21 mouse cellular contexts compared by ENCODE assay signal in the genomic region with DNA sequence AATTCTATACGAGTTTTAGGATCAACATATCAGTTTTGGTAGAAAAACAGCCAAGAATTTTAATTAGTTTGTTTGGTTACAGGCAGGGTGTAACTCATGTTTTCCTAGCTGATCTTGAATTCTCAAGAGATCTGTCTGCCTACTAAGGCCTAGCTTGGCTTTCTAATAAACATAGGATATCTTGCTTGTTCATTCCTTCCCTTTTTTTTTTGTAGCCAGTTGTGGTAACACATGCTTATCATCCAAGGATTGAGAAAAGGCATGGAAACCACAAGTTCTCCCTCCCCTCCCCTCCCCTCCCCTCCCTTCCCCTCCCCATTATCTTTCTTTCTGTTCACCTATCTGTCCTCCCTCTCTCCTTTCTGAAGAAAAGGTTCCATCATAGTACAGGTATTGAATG.
"Had no signal": no experiment of that assay in that cellular context is flagged by ENCODE, and none has a peak within 500 bp of the region (broad histone marks: within the 10 kb centered on the region; RNA-seq: fewer than 3 reads in every experiment).

No protein-coding gene starts in this region.

- DNase-seq: kidney, adult 11 months; kidney, adult 8-10 months; kidney, postnatal 10 days; kidney, postnatal 36 days; left cerebral cortex, postnatal 4 days; lung, embryonic 14.5 days; right cerebral cortex, adult 18-20 months; right cerebral cortex, postnatal 14 days; right cerebral cortex, postnatal 4 days; thymus, postnatal 25 days had no signal

- H3K27me3 ChIP-seq: kidney, embryonic 15.5 days; limb, embryonic 12.5 days; limb, embryonic 15.5 days; megakaryocyte, embryonic 14.5 days; midbrain, embryonic 13.5 days had no signal

- H3K4me3 ChIP-seq: kidney, embryonic 15.5 days; limb, embryonic 12.5 days; limb, embryonic 15.5 days; megakaryocyte, embryonic 14.5 days; midbrain, embryonic 10.5 days; midbrain, embryonic 13.5 days; myocyte had no signal

- H3K27ac ChIP-seq: kidney, embryonic 15.5 days; limb, embryonic 12.5 days; limb, embryonic 15.5 days; macrophage; midbrain, embryonic 10.5 days; midbrain, embryonic 13.5 days; stomach, postnatal 0 days had no signal

- H3K9me3 ChIP-seq: limb, embryonic 12.5 days; limb, embryonic 15.5 days; megakaryocyte, embryonic 14.5 days; midbrain, embryonic 10.5 days; midbrain, embryonic 13.5 days had no signal

- H3K4me1 ChIP-seq: kidney, embryonic 15.5 days; limb, embryonic 12.5 days; limb, embryonic 15.5 days; midbrain, embryonic 10.5 days; midbrain, embryonic 13.5 days had no signal

- H3K9ac ChIP-seq: kidney, embryonic 15.5 days; limb, embryonic 12.5 days; limb, embryonic 15.5 days; lung, embryonic 14.5 days; midbrain, embryonic 13.5 days had no signal

- H3K4me2 ChIP-seq: kidney, embryonic 15.5 days; limb, embryonic 12.5 days; limb, embryonic 15.5 days; lung, embryonic 14.5 days; midbrain, embryonic 13.5 days had no signal

- ATAC-seq: lung, postnatal 0 days; midbrain, embryonic 13.5 days; midbrain, embryonic 16.5 days had no signal
